Mouse (Mus musculus): Measurements from ENCODE around the gene Mrps27. TPM values are rescaled to one million over a fixed set of nuclear protein-coding genes. Genes with fewer than 3 reads are reported as not detected.
"Not testable (repeated sequence)": the region's sequence is repeated elsewhere in the genome, so short reads cannot be mapped to it uniquely, and the experiment has no call there.

Gene Mrps27
- polyA plus RNA-seq, 1 experiment from 2014 or later, result 64.1 TPM

GRCm38 (mm10) chr13:99314657-99315181 lies 29.9 kb upstream of the Mrps27 start:
- 83% methylated on average over 15 of the region's 15 CpGs for WGBS
- DNase-seq (ENCODE audit: low spot score, missing footprints), result no peak
- Histone ChIP-seq H3K4me2 (no peak overlapping the region), H3K4me1 (ENCODE audit: control insufficient read depth, insufficient read depth, low read length) (no peaks in the 10 kb centered on the region), H3K27ac (ENCODE audit: low read depth, low read length) (no peak overlapping the region), H3K27me3 (ENCODE audit: control insufficient read depth, insufficient read depth, low read length) (no peaks in the 10 kb centered on the region), H3K9me3 (ENCODE audit: control insufficient read depth, low read length) (no peaks in the 10 kb centered on the region), H3K36me3 (ENCODE audit: control insufficient read depth, insufficient read depth, low read length) (0 out of 2 replicates have a peak, but pooled peaks cover under 1% of the 10 kb centered on the region), H3K4me3 (ENCODE audit: low read depth, low read length) (no peak overlapping the region), H3K9ac (ENCODE audit: low read length) (no peak overlapping the region)
- ATAC-seq (ENCODE audit: low FRiP score), result no peak

GRCm38 (mm10) chr13:99316366-99316765 lies 28.2 kb upstream of the Mrps27 start:
- no peak overlapping the region for H3K4me2 ChIP-seq
- H3K9ac ChIP-seq (ENCODE audit: low read length), result no peak overlapping the region
- WGBS, result 91% methylated on average over 6 of the region's 6 CpGs
- no peak overlapping the region for H3K4me3 ChIP-seq (ENCODE audit: low read depth, low read length)
- H3K36me3 ChIP-seq (ENCODE audit: control insufficient read depth, insufficient read depth, low read length), result peaks cover 11% of the 10 kb centered on the region
- DNase-seq (ENCODE audit: low spot score, missing footprints) (no peak), ATAC-seq (ENCODE audit: low FRiP score) (no peak)
- H3K4me1 ChIP-seq (ENCODE audit: control insufficient read depth, insufficient read depth, low read length), result no peaks in the 10 kb centered on the region
- H3K27me3 ChIP-seq (ENCODE audit: control insufficient read depth, insufficient read depth, low read length), result no peaks in the 10 kb centered on the region
- H3K27ac ChIP-seq (ENCODE audit: low read depth, low read length), result no peak overlapping the region
- H3K9me3 ChIP-seq (ENCODE audit: control insufficient read depth, low read length), result no peaks in the 10 kb centered on the region

DNA sequence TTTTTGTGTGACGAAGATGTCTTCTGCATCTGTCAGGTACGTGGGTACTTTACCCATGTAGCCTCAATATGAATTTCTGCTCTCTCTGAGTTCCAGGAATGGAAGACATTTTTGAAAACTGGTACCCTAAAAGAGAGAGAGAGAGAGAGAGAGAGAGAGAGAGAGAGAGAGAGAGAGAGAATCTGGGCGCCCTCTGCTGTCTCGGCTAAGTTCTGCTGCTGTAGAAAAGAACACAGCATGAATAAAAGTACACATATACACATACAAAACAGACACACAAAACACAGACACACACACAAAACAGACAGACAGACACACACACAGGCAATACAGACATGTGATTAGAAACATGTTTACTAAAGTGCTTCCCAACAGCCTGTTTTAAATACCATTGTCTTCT lies 27.5 kb upstream of the Mrps27 start:
- 63% methylated on average over 4 of the region's 4 CpGs for WGBS
- H3K4me3 ChIP-seq (ENCODE audit: low read depth, low read length), result no peak overlapping the region
- H3K27ac ChIP-seq (ENCODE audit: low read depth, low read length), result no peak overlapping the region
- peaks cover 11% of the 10 kb centered on the region for H3K36me3 ChIP-seq (ENCODE audit: control insufficient read depth, insufficient read depth, low read length)
- H3K4me1 ChIP-seq (ENCODE audit: control insufficient read depth, insufficient read depth, low read length), result no peaks in the 10 kb centered on the region
- H3K4me2 ChIP-seq, result no peak overlapping the region
- H3K9me3 ChIP-seq (ENCODE audit: control insufficient read depth, low read length), result no peaks in the 10 kb centered on the region
- peak; percentile 89 for DNase-seq (ENCODE audit: low spot score, missing footprints)
- no peak overlapping the region for H3K9ac ChIP-seq (ENCODE audit: low read length)
- H3K27me3 ChIP-seq (ENCODE audit: control insufficient read depth, insufficient read depth, low read length), result no peaks in the 10 kb centered on the region
- ATAC-seq (ENCODE audit: low FRiP score), result no peak

DNA sequence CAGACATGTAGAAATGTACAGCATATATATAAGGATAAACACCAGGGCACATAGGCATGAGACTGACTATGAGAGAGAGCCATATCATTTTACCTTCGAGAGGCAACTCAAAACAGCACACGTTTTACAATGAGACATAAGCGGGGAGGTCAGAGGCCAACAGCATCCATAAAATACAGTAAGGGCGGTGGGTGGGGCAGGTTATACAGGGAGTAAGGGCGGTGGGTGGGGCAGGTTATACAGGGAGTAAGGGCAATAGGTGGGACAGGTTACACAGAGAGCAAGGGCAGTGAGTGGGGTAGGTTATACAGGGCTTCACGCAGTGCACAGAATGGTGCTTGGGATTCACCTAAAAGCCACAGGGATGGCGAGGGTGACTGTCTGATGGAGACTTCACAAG lies 24.1 kb upstream of the Mrps27 start:
- DNase-seq (ENCODE audit: low spot score, missing footprints) (no peak), ATAC-seq (ENCODE audit: low FRiP score) (no peak)
- Histone ChIP-seq H3K27ac (ENCODE audit: low read depth, low read length) (no peak overlapping the region), H3K4me2 (no peak overlapping the region), H3K4me3 (ENCODE audit: low read depth, low read length) (no peak overlapping the region), H3K27me3 (ENCODE audit: control insufficient read depth, insufficient read depth, low read length) (no peaks in the 10 kb centered on the region), H3K36me3 (ENCODE audit: control insufficient read depth, insufficient read depth, low read length) (peaks cover 11% of the 10 kb centered on the region), H3K4me1 (ENCODE audit: control insufficient read depth, insufficient read depth, low read length) (no peaks in the 10 kb centered on the region), H3K9ac (ENCODE audit: low read length) (no peak overlapping the region), H3K9me3 (ENCODE audit: control insufficient read depth, low read length) (no peaks in the 10 kb centered on the region)
- 92% methylated on average over 7 of the region's 7 CpGs for WGBS

DNA sequence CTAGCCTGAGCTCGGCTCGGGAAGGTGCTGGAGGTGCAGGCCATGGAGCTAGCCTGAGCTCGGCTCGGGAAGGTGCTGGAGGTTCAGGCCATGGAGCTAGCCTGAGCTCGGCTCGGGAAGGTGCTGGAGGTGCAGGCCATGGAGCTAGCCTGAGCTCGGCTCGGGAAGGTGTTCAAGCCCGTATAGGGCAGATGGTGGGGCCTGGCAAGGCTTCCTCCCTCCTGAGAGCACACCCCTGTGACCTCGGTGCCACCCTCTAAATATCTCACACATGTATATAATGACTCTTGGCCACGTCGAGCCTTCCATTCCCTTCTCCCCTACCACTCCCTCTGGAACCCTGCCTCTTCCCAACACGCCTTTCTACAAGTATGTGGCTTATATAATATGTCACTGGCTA lies 21.7 kb upstream of the Mrps27 start:
- not testable (repeated sequence) for H3K27me3 ChIP-seq (ENCODE audit: control insufficient read depth, insufficient read depth, low read length); H3K9ac ChIP-seq (ENCODE audit: low read length); H3K4me1 ChIP-seq (ENCODE audit: control insufficient read depth, insufficient read depth, low read length); H3K4me2 ChIP-seq; ATAC-seq (ENCODE audit: low FRiP score); H3K9me3 ChIP-seq (ENCODE audit: control insufficient read depth, low read length); H3K27ac ChIP-seq (ENCODE audit: low read depth, low read length); DNase-seq (ENCODE audit: low spot score, missing footprints); H3K4me3 ChIP-seq (ENCODE audit: low read depth, low read length)
- WGBS, result 94% methylated on average over 13 of the region's 13 CpGs
- H3K36me3 ChIP-seq (ENCODE audit: control insufficient read depth, insufficient read depth, low read length), result peaks cover 14% of the 10 kb centered on the region

DNA sequence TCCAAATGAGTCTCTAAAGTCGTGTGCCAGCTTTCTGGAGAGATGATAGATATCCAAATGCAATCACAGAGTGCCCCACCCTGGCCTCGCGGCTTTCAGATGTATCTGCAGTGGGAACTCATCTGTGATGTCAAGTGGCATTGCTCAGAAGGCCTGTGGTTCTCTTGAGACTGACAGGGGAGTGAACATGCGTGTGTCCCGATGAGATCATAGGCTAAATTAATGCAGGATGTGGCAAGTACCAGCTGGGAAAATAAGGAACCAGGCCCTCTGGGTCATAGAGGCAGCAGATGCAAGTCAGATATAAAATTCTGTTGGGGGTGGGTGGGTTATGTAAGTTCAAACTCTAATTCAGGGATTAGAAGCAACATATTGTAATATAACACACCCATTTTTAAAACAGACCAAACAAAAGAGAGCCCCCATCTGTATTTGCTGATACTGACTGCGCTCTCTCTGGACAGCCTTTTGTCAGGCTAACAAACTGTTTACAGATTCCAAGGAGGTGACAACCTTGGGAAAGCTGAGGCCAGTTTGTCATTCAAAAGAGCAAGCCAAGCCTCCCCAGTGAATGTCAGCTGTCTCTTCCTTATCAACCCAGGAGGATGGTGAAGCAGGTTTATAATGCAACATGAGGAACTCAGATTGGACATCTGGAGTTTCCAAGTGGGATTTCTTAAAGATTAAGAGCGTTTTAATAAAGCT lies 20.8 kb upstream of the Mrps27 start:
- ATAC-seq (ENCODE audit: low FRiP score) (peak; percentile 52; the same call in 1 of the 2 replicates), DNase-seq (ENCODE audit: low spot score, missing footprints) (no peak)
- no peak overlapping the region for H3K27ac ChIP-seq (ENCODE audit: low read depth, low read length)
- H3K4me2 ChIP-seq, result no peak overlapping the region
- H3K9me3 ChIP-seq (ENCODE audit: control insufficient read depth, low read length), result no peaks in the 10 kb centered on the region
- WGBS, result 77% methylated on average over 7 of the region's 7 CpGs
- H3K4me3 ChIP-seq (ENCODE audit: low read depth, low read length), result no peak overlapping the region
- peaks cover 14% of the 10 kb centered on the region for H3K36me3 ChIP-seq (ENCODE audit: control insufficient read depth, insufficient read depth, low read length)
- no peak overlapping the region for H3K9ac ChIP-seq (ENCODE audit: low read length)
- H3K27me3 ChIP-seq (ENCODE audit: control insufficient read depth, insufficient read depth, low read length), result no peaks in the 10 kb centered on the region
- H3K4me1 ChIP-seq (ENCODE audit: control insufficient read depth, insufficient read depth, low read length), result no peaks in the 10 kb centered on the region

DNA sequence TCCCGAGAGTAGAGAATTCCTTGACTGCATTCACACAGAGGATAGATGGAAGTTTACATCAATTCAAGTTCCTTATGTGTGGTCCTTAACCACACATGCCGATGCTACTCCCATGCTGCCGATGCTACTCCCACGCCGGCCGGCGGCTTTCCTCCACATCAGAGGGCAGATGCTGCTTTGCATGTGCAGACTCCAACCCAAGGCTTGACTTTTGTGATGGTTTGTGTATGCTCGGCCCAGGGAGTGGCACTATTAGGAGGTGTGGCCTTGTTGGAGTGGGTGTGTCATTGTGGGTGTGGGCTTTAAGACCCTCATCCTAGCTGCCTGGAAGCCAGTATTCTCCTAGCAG lies 20.3 kb upstream of the Mrps27 start:
- H3K4me1 ChIP-seq (ENCODE audit: control insufficient read depth, insufficient read depth, low read length); H3K4me2 ChIP-seq; DNase-seq (ENCODE audit: low spot score, missing footprints); H3K4me3 ChIP-seq (ENCODE audit: low read depth, low read length); H3K27me3 ChIP-seq (ENCODE audit: control insufficient read depth, insufficient read depth, low read length); ATAC-seq (ENCODE audit: low FRiP score); H3K9ac ChIP-seq (ENCODE audit: low read length); H3K27ac ChIP-seq (ENCODE audit: low read depth, low read length); H3K9me3 ChIP-seq (ENCODE audit: control insufficient read depth, low read length): not testable (repeated sequence)
- H3K36me3 ChIP-seq (ENCODE audit: control insufficient read depth, insufficient read depth, low read length), result peaks cover 15% of the 10 kb centered on the region
- 87% methylated on average over 8 of the region's 8 CpGs for WGBS

DNA sequence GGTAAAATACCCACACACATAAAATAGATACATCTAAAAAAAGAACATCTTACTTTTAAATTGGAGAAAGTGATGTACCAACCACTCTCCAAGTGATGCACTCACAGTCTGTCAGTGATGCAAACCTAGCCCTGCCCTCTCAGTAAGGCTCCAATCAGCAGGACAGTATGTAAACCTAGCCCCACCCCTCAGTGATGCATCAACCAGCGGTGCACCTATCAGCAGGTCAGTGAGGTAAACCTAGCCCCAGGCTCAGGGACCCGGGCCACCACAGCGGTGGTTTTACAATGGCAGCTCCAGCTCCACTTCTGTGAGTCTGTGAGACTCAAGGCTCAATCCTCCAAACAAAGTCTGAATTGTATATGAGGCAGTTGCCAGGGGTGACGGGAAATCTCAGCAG lies 13.3 kb upstream of the Mrps27 start:
- no peak overlapping the region for H3K4me2 ChIP-seq
- H3K36me3 ChIP-seq (ENCODE audit: control insufficient read depth, insufficient read depth, low read length), result peaks cover 11% of the 10 kb centered on the region
- H3K27me3 ChIP-seq (ENCODE audit: control insufficient read depth, insufficient read depth, low read length), result no peaks in the 10 kb centered on the region
- H3K27ac ChIP-seq (ENCODE audit: low read depth, low read length), result no peak overlapping the region
- no peak overlapping the region for H3K9ac ChIP-seq (ENCODE audit: low read length)
- H3K4me3 ChIP-seq (ENCODE audit: low read depth, low read length), result no peak overlapping the region
- no peaks in the 10 kb centered on the region for H3K9me3 ChIP-seq (ENCODE audit: control insufficient read depth, low read length)
- no peak for ATAC-seq (ENCODE audit: low FRiP score)
- H3K4me1 ChIP-seq (ENCODE audit: control insufficient read depth, insufficient read depth, low read length), result no peaks in the 10 kb centered on the region
- DNase-seq (ENCODE audit: low spot score, missing footprints), result no peak
- 69% methylated on average over 4 of the region's 4 CpGs for WGBS

DNA sequence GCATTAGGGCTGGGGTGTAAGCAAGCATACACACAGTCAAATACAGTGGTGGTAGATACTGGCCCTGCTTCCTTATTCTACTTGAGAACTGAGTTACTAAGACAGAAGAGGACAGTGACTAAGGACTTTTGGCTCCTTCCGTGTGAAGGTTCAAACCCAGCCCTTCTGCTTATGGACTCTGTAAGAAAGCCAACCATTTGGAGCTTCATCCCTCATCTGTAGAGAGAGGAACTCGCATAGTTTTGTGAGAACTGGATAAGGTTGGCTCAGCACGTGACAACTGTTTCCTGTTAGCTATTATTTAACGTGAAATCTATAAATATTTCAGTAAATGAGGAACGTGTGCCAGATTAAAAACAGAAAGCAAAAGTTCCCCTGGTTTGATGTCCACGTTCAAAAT lies 7.1 kb upstream of the Mrps27 start:
- Histone ChIP-seq H3K36me3 (ENCODE audit: control insufficient read depth, insufficient read depth, low read length) (peaks cover 16% of the 10 kb centered on the region), H3K9me3 (ENCODE audit: control insufficient read depth, low read length) (no peaks in the 10 kb centered on the region), H3K4me2 (no peak overlapping the region), H3K4me1 (ENCODE audit: control insufficient read depth, insufficient read depth, low read length) (no peaks in the 10 kb centered on the region), H3K27me3 (ENCODE audit: control insufficient read depth, insufficient read depth, low read length) (no peaks in the 10 kb centered on the region), H3K27ac (ENCODE audit: low read depth, low read length) (no peak overlapping the region), H3K4me3 (ENCODE audit: low read depth, low read length) (no peak overlapping the region), H3K9ac (ENCODE audit: low read length) (no peak overlapping the region)
- DNase-seq (ENCODE audit: low spot score, missing footprints) (no peak), ATAC-seq (ENCODE audit: low FRiP score) (no peak)
- 91% methylated on average over 6 of the region's 6 CpGs for WGBS
